Mouse (Mus musculus): ENCODE data around the gene 4833427G06Rik. TPM values are rescaled to one million over a fixed set of nuclear protein-coding genes. Genes with fewer than 3 reads are reported as not detected.

4833427G06Rik gene
- 0.22 and 0.32 TPM in 2 replicates for total RNA-seq (2012; rRNA removed)

- peaks cover 0 to 8% of the 10 kb centered on the region in 2 experiments; a peak in 2 of 4 replicates for H3K4me1 ChIP-seq (ENCODE audit: control insufficient read depth in 2 of 2, insufficient read depth in 2 of 2, low read length in 2 of 2, poor library complexity in 1 of 2)
- no peak within 1 kb of the TSS; the same call in 1 of the 2 replicates for H3K27ac ChIP-seq (ENCODE audit: insufficient read depth, low read depth, low read length, poor library complexity, severe bottlenecking)
- no peaks in the 10 kb centered on the region for H3K9me3 ChIP-seq (ENCODE audit: control insufficient read depth, insufficient read depth, low read depth, low read length)
- DNase-seq (ENCODE audit: low read depth, low spot score) = peak; percentile 60
- H3K9ac ChIP-seq (ENCODE audit: insufficient read depth, low read depth, low read length, poor library complexity, severe bottlenecking) = no peak within 1 kb of the TSS
- H3K4me3 ChIP-seq (ENCODE audit: insufficient read depth in 1 of 2, low read depth in 1 of 2, low read length in 2 of 2, poor library complexity in 1 of 2, severe bottlenecking in 1 of 2) = no peak within 1 kb of the TSS
- in situ Hi-C loops (cut with MboI; ENCODE audit: low sequenced_read_pairs in 2 of 2, unreplicated experiment in 2 of 2) = no loop called here
- no peak for TF ChIP-seq ZNF384 (IDR thresholded peaks at IDR 0.05; ENCODE audit: low read depth, low read length)
- no peak for TF ChIP-seq MAFK (IDR thresholded peaks at IDR 0.05; ENCODE audit: insufficient read depth, low read depth, low read length)
- TF ChIP-seq ZC3H11A (IDR thresholded peaks at IDR 0.05; ENCODE audit: borderline replicate concordance, low read depth, low read length) = no peak
- no peak for TF ChIP-seq HCFC1 (IDR thresholded peaks at IDR 0.05; ENCODE audit: borderline replicate concordance, insufficient read depth, low read length)
- TF ChIP-seq CHD2 (IDR thresholded peaks at IDR 0.05; ENCODE audit: low read depth, low read length) = no peak
- no peaks in the 10 kb centered on the region for H3K36me3 ChIP-seq (ENCODE audit: control insufficient read depth, insufficient read depth, low read length, poor library complexity, severe bottlenecking)
These were observed at the start of gene 4833427G06Rik for GRCm38 (mm10) chr9:51101756-51102425. Gene 4833427G06Rik (minus strand): TSS chr9:51102078.

GRCm38 (mm10) chr9:51147294-51147693 lies 45.4 kb upstream of the 4833427G06Rik start:
- H3K27ac ChIP-seq (ENCODE audit: insufficient read depth, low read depth, low read length, poor library complexity, severe bottlenecking) = no peak overlapping the region
- no peak overlapping the region for H3K4me3 ChIP-seq (ENCODE audit: insufficient read depth in 1 of 2, low read depth in 1 of 2, low read length in 2 of 2, poor library complexity in 1 of 2, severe bottlenecking in 1 of 2)
- in situ Hi-C loops (cut with MboI; ENCODE audit: low sequenced_read_pairs in 2 of 2, unreplicated experiment in 2 of 2) = loop anchor here in 1 of 2 experiments (10.0 kb wide), 1 partner anchor 292 kb away; no protein-coding TSS in a partner anchor
- no peaks in the 10 kb centered on the region for H3K36me3 ChIP-seq (ENCODE audit: control insufficient read depth, insufficient read depth, low read length, poor library complexity, severe bottlenecking)
- H3K9me3 ChIP-seq (ENCODE audit: control insufficient read depth, insufficient read depth, low read depth, low read length) = no peaks in the 10 kb centered on the region
- no peak for DNase-seq (ENCODE audit: low read depth, low spot score)
- H3K4me1 ChIP-seq (ENCODE audit: control insufficient read depth in 2 of 2, insufficient read depth in 2 of 2, low read length in 2 of 2, poor library complexity in 1 of 2) = peaks cover 0 to 4% of the 10 kb centered on the region in 2 experiments; a peak in 1 of 4 replicates
- H3K9ac ChIP-seq (ENCODE audit: insufficient read depth, low read depth, low read length, poor library complexity, severe bottlenecking) = no peak overlapping the region
- TF ChIP-seq CHD2 (IDR thresholded peaks at IDR 0.05; ENCODE audit: low read depth, low read length) (no peak), MAFK (IDR thresholded peaks at IDR 0.05; ENCODE audit: insufficient read depth, low read depth, low read length) (no peak)

DNA sequence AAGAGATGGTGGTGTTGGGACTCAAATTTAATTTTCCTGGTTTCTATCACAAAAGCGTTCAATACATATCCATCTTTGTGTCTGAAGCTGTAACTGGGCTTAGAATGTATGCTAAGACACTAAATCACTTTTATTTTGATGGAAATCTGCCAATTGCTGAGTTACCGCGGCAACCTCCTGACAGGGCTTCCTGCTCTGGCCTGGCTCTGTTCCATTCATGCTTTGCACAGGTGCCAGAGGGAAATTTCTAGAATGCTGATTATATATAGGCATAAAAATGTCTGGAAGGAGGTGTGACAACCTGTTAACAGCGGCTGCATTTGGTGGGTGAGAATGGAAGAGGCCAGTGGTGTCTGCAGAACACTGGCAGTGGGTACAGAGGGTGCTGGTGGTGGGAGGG lies 44.6 kb upstream of the 4833427G06Rik start:
- in situ Hi-C loops (cut with MboI; ENCODE audit: low sequenced_read_pairs in 2 of 2, unreplicated experiment in 2 of 2) = loop anchor here in 1 of 2 experiments (10.0 kb wide), 1 partner anchor 292 kb away; no protein-coding TSS in a partner anchor
- no peak for DNase-seq (ENCODE audit: low read depth, low spot score)
- TF ChIP-seq ZNF384 (IDR thresholded peaks at IDR 0.05; ENCODE audit: low read depth, low read length) = no peak
- TF ChIP-seq MAFK (IDR thresholded peaks at IDR 0.05; ENCODE audit: insufficient read depth, low read depth, low read length) = no peak
- no peak for TF ChIP-seq CHD2 (IDR thresholded peaks at IDR 0.05; ENCODE audit: low read depth, low read length)
- no peak for TF ChIP-seq HCFC1 (IDR thresholded peaks at IDR 0.05; ENCODE audit: borderline replicate concordance, insufficient read depth, low read length)
- TF ChIP-seq ZC3H11A (IDR thresholded peaks at IDR 0.05; ENCODE audit: borderline replicate concordance, low read depth, low read length) = no peak

GRCm38 (mm10) chr9:51144218-51144617 lies 42.3 kb upstream of the 4833427G06Rik start:
- DNase-seq (ENCODE audit: low read depth, low spot score) = no peak
- H3K36me3 ChIP-seq (ENCODE audit: control insufficient read depth, insufficient read depth, low read length, poor library complexity, severe bottlenecking) = no peaks in the 10 kb centered on the region
- TF ChIP-seq MAFK (IDR thresholded peaks at IDR 0.05; ENCODE audit: insufficient read depth, low read depth, low read length) = no peak
- no peak for TF ChIP-seq HCFC1 (IDR thresholded peaks at IDR 0.05; ENCODE audit: borderline replicate concordance, insufficient read depth, low read length)
- TF ChIP-seq ZC3H11A (IDR thresholded peaks at IDR 0.05; ENCODE audit: borderline replicate concordance, low read depth, low read length) = no peak
- TF ChIP-seq CHD2 (IDR thresholded peaks at IDR 0.05; ENCODE audit: low read depth, low read length) = no peak
- no peak for TF ChIP-seq ZNF384 (IDR thresholded peaks at IDR 0.05; ENCODE audit: low read depth, low read length)
- in situ Hi-C loops (cut with MboI; ENCODE audit: low sequenced_read_pairs in 2 of 2, unreplicated experiment in 2 of 2) = loop anchor here in 1 of 2 experiments (10.0 kb wide), 1 partner anchor 289 kb away; no protein-coding TSS in a partner anchor
- no peak overlapping the region for H3K27ac ChIP-seq (ENCODE audit: insufficient read depth, low read depth, low read length, poor library complexity, severe bottlenecking)
- H3K4me3 ChIP-seq (ENCODE audit: insufficient read depth in 1 of 2, low read depth in 1 of 2, low read length in 2 of 2, poor library complexity in 1 of 2, severe bottlenecking in 1 of 2) = no peak overlapping the region
- H3K9me3 ChIP-seq (ENCODE audit: control insufficient read depth, insufficient read depth, low read depth, low read length) = no peaks in the 10 kb centered on the region
- no peaks in the 10 kb centered on the region for H3K4me1 ChIP-seq (ENCODE audit: control insufficient read depth in 2 of 2, insufficient read depth in 2 of 2, low read length in 2 of 2, poor library complexity in 1 of 2)
- no peak overlapping the region for H3K9ac ChIP-seq (ENCODE audit: insufficient read depth, low read depth, low read length, poor library complexity, severe bottlenecking)

More for the DNA sequence above, 44.6 kb upstream of the 4833427G06Rik start:
- H3K36me3 ChIP-seq (ENCODE audit: control insufficient read depth, insufficient read depth, low read length, poor library complexity, severe bottlenecking) = no peaks in the 10 kb centered on the region
- no peak overlapping the region for H3K9ac ChIP-seq (ENCODE audit: insufficient read depth, low read depth, low read length, poor library complexity, severe bottlenecking)
- no peak overlapping the region for H3K4me3 ChIP-seq (ENCODE audit: insufficient read depth in 1 of 2, low read depth in 1 of 2, low read length in 2 of 2, poor library complexity in 1 of 2, severe bottlenecking in 1 of 2)
- H3K4me1 ChIP-seq (ENCODE audit: control insufficient read depth in 2 of 2, insufficient read depth in 2 of 2, low read length in 2 of 2, poor library complexity in 1 of 2) = no peaks in the 10 kb centered on the region
- no peaks in the 10 kb centered on the region for H3K9me3 ChIP-seq (ENCODE audit: control insufficient read depth, insufficient read depth, low read depth, low read length)
- no peak overlapping the region for H3K27ac ChIP-seq (ENCODE audit: insufficient read depth, low read depth, low read length, poor library complexity, severe bottlenecking)

Data from ES-E14 (cell line).